Mouse (Mus musculus) liver, embryonic 14.5 days (tissue): ENCODE measurements around the gene Pdx1.

Experiments
- CTCF ChIP-seq: IDR thresholded peaks from 2 replicates; pipeline ENCODE4 v1.5.1; 2016; ENCODE audit warnings: antibody characterized with exemption, low read depth, control low read depth
- EP300 ChIP-seq: IDR thresholded peaks from 2 replicates; pipeline ENCODE4 v1.6.1; 2016; ENCODE audit warnings: antibody characterized with exemption, low read depth

DNA sequence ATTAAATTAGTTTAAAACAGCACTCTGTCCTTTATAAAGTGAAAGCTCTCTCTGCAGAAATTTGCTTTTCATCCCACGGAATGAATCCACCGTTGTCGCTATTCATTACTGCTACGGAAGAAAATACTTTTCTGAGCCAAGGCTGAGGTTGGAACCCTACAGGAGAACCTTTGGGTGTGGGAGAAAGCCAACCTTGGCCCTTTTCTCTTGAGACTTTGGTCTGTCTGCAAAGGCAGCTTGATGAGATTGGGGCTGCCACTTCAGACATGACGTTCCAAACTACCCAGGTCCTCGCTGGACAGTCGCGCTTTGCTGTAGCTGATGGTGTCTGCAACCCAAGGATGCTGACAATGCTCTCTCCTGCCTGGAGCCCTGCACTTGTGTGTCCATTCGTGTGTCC is 38.7 kb downstream of the Pdx1 start:
- no peak for TF ChIP-seq EP300
- TF ChIP-seq CTCF = no peak
